Mouse (Mus musculus) bone marrow macrophage, adult 2 months (primary cell): ENCODE data around the gene Ptch1. TPM values are rescaled to one million over a fixed set of nuclear protein-coding genes. Genes with fewer than 3 reads are reported as not detected.

ENCODE experiments used
- H3K27ac ChIP-seq: 2 replicates; pipeline ENCODE4 v1.5.1; 2012; ENCODE audit warnings: low read depth, low read length; ENCODE audit not compliant: insufficient read depth
- H3K4me1 ChIP-seq: 2 replicates; pipeline ENCODE4 v1.6.1; 2012; ENCODE audit warnings: low read length; ENCODE audit not compliant: control insufficient read depth, insufficient read depth
- H3K4me3 ChIP-seq: 2 replicates; pipeline ENCODE4 v1.5.1; 2012; ENCODE audit warnings: mild to moderate bottlenecking, low read length, moderate library complexity; ENCODE audit not compliant: insufficient read depth
- CTCF ChIP-seq: IDR thresholded peaks from 2 replicates; pipeline ENCODE4 v1.5.1; 2012; ENCODE audit warnings: low read depth, mild to moderate bottlenecking, low read length, moderate library complexity
- POLR2A ChIP-seq: IDR thresholded peaks from 2 replicates; pipeline ENCODE4 v1.6.1; 2012; ENCODE audit warnings: mild to moderate bottlenecking, low read depth, low read length, borderline replicate concordance
- polyA plus RNA-seq: library from polyadenylated mRNA; stranded (reverse); fragments of >200 nt; gene quantifications from 2 replicates; pipeline ENCODE4 v1.2.4, GENCODE M21; 2012; ENCODE audit not compliant: missing spikeins, insufficient read depth, insufficient read length

Gene Ptch1
- polyA plus RNA-seq, 1 experiment: 2.5 TPM

- no peak overlapping the region for H3K27ac ChIP-seq
- peaks cover 16% of the 10 kb centered on the region for H3K4me1 ChIP-seq
- no peak for TF ChIP-seq POLR2A
- no peak for TF ChIP-seq CTCF
- H3K4me3 ChIP-seq: no peak overlapping the region
These were observed 48.5 kb downstream of the Ptch1 start for GRCm38 (mm10) chr13:63524608-63525570.

DNA sequence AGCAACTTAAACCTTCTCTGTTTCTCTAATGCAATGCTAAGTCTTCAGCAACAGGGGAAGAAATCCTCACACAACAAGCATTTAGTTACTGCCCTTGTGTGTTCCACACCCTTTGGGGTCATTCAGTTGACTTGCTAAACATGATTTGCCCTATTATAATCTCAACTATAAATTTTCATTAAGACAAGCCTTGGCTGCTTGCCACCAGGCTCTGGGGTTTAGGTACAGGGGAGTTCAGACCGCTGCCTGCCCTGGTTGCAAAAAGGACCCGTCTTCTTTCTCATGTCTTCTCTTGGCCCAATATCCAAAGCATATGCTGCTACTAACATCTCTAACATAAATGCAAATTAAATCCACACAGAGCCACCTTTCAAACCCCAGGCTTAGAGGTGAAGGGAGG is 49.3 kb downstream of the Ptch1 start:
- TF ChIP-seq POLR2A: no peak
- no peak for TF ChIP-seq CTCF
- Histone ChIP-seq H3K4me1 (peaks cover 15% of the 10 kb centered on the region), H3K4me3 (no peak overlapping the region), H3K27ac (no peak overlapping the region)

- Histone ChIP-seq H3K4me1 (peaks cover 2% of the 10 kb centered on the region), H3K4me3 (no peak overlapping the region), H3K27ac (no peak overlapping the region)
- TF ChIP-seq CTCF: no peak
- TF ChIP-seq POLR2A: no peak
These were observed 50.6 kb downstream of the Ptch1 start for GRCm38 (mm10) chr13:63522832-63523231.

- Histone ChIP-seq H3K4me3 (no peak overlapping the region), H3K27ac (no peak overlapping the region), H3K4me1 (no peaks in the 10 kb centered on the region)
- no peak for TF ChIP-seq POLR2A
- no peak for TF ChIP-seq CTCF
These were observed 53.3 kb downstream of the Ptch1 start for GRCm38 (mm10) chr13:63520110-63520509.

GRCm38 (mm10) chr13:63516535-63516934 is 56.9 kb downstream of the Ptch1 start:
- no peaks in the 10 kb centered on the region for H3K4me1 ChIP-seq
- H3K27ac ChIP-seq: no peak overlapping the region
- TF ChIP-seq CTCF (no peak), POLR2A (no peak)
- no peak overlapping the region for H3K4me3 ChIP-seq

GRCm38 (mm10) chr13:63515542-63515941 is 57.9 kb downstream of the Ptch1 start:
- no peak overlapping the region for H3K27ac ChIP-seq
- no peak overlapping the region for H3K4me3 ChIP-seq
- TF ChIP-seq POLR2A: no peak
- TF ChIP-seq CTCF: no peak
- no peaks in the 10 kb centered on the region for H3K4me1 ChIP-seq

GRCm38 (mm10) chr13:63514931-63515360 is 58.5 kb downstream of the Ptch1 start:
- TF ChIP-seq CTCF: no peak
- TF ChIP-seq POLR2A: no peak
- Histone ChIP-seq H3K27ac (no peak overlapping the region), H3K4me1 (no peaks in the 10 kb centered on the region), H3K4me3 (no peak overlapping the region)

GRCm38 (mm10) chr13:63513374-63514098 is 59.9 kb downstream of the Ptch1 start:
- Histone ChIP-seq H3K27ac (no peak overlapping the region), H3K4me3 (no peak overlapping the region), H3K4me1 (no peaks in the 10 kb centered on the region)
- TF ChIP-seq CTCF (no peak), POLR2A (no peak)

GRCm38 (mm10) chr13:63512411-63512810 is 61.0 kb downstream of the Ptch1 start:
- Histone ChIP-seq H3K4me1 (no peaks in the 10 kb centered on the region), H3K27ac (no peak overlapping the region)
- TF ChIP-seq CTCF: no peak
- TF ChIP-seq POLR2A: no peak

GRCm38 (mm10) chr13:63507821-63508220 is 65.6 kb downstream of the Ptch1 start:
- Histone ChIP-seq H3K4me1 (no peaks in the 10 kb centered on the region), H3K27ac (no peak overlapping the region), H3K4me3 (no peak overlapping the region)
- TF ChIP-seq CTCF (no peak), POLR2A (no peak)

More at GRCm38 (mm10) chr13:63512411-63512810, 61.0 kb downstream of the Ptch1 start:
- H3K4me3 ChIP-seq: no peak overlapping the region
